Mouse (Mus musculus) ovary, postnatal 14 days (tissue): ENCODE results near the gene Fam240b.
"Not testable (repeated sequence)": the region's sequence is repeated elsewhere in the genome, so short reads cannot be mapped to it uniquely, and the experiment has no call there.

Experiments used
- DNase-seq: peaks from one replicate; pipeline ENCODE4 v3.0.0; 2022; ENCODE audit warnings: low spot score

The Fam240b gene

GRCm38 (mm10) chr13:64497692-64498091 lies at the start of gene Fam240b:
TSS of gene Fam240b (minus strand) at chr13:64497792.
- no peak for DNase-seq

- DNase-seq, result no peak
Measured at GRCm38 (mm10) chr13:64530139-64530538, 32.5 kb upstream of the Fam240b start.

- no peak for DNase-seq
Measured at GRCm38 (mm10) chr13:64526515-64527285, 29.1 kb upstream of the Fam240b start.

GRCm38 (mm10) chr13:64514247-64514646 lies 16.7 kb upstream of the Fam240b start:
- DNase-seq, result no peak

GRCm38 (mm10) chr13:64511616-64512015 lies 14.0 kb upstream of the Fam240b start:
- DNase-seq, result no peak

GRCm38 (mm10) chr13:64507361-64507760 lies 9.8 kb upstream of the Fam240b start:
- no peak for DNase-seq

- no peak for DNase-seq
Measured at GRCm38 (mm10) chr13:64502833-64503232, 5.2 kb upstream of the Fam240b start.

- DNase-seq, result no peak
Measured at GRCm38 (mm10) chr13:64493586-64493985, 4.0 kb downstream of the Fam240b start.

- no peak for DNase-seq
Measured at GRCm38 (mm10) chr13:64489886-64490285, 7.7 kb downstream of the Fam240b start.

- no peak for DNase-seq
Measured at GRCm38 (mm10) chr13:64479960-64480359, 17.6 kb downstream of the Fam240b start.

- no peak for DNase-seq
Measured at GRCm38 (mm10) chr13:64477968-64478367, 19.6 kb downstream of the Fam240b start.

- peak; percentile 9 for DNase-seq
Measured at GRCm38 (mm10) chr13:64467886-64468285, 29.7 kb downstream of the Fam240b start.

- DNase-seq, result no peak
Measured at GRCm38 (mm10) chr13:64465166-64465565, 32.4 kb downstream of the Fam240b start.

- no peak for DNase-seq
Measured at GRCm38 (mm10) chr13:64462581-64462980, 35.0 kb downstream of the Fam240b start.

- no peak for DNase-seq
Measured at GRCm38 (mm10) chr13:64458181-64458580, 39.4 kb downstream of the Fam240b start.

GRCm38 (mm10) chr13:64457225-64457978 lies 40.2 kb downstream of the Fam240b start:
- DNase-seq, result not testable (repeated sequence)

GRCm38 (mm10) chr13:64450001-64450794 lies 47.4 kb downstream of the Fam240b start:
- no peak for DNase-seq

GRCm38 (mm10) chr13:64448729-64449128 lies 48.9 kb downstream of the Fam240b start:
- DNase-seq, result no peak

- peak; percentile 35 for DNase-seq
Measured at GRCm38 (mm10) chr13:64447947-64448346, 49.6 kb downstream of the Fam240b start.

- no peak for DNase-seq
Measured at GRCm38 (mm10) chr13:64445254-64445920, 52.2 kb downstream of the Fam240b start.

GRCm38 (mm10) chr13:64443263-64443894 lies 54.2 kb downstream of the Fam240b start:
- peak; percentile 34 for DNase-seq
